Mouse (Mus musculus) heart, postnatal 36 days (tissue): ENCODE measurements at regions not wholly inside any gene's neighbourhood (a gene's known extent, or its start where the extent isn't known, plus 50 kb on each side); places are given as distances from the start of the nearest gene placed in this dataset.

ENCODE experiments used
- DNase-seq, 2 experiments: peaks; one replicate each; pipeline ENCODE4 v3.0.0; 2021 to 2022
- intact Hi-C: fragments of 180-260 bp; cut with DNase I; formaldehyde crosslinking; loops from one replicate; pipeline ENCODE4 v1.15.1; 2025

DNA sequence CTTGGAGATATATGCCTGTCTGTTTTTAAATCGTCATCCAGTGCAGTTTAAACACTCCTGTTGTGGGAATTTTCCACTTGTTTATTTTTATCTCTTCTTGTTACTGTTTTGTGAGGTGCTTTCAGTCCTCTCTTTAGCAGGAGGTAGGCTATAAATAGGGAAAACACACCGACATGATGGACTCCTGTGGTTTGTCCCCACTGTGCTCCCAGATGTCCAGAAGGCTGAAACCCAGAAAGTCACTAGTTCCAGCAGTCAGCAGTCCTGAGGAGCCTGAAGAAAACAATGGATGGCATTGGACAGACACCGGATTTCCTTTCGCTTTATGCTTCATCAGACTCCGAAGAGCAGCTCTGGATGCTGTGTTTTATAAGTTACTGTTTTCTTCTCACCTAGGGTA, 55.2 kb upstream of the Armh4 start:
- DNase-seq: no peak
- intact Hi-C loops: no loop called here

DNA sequence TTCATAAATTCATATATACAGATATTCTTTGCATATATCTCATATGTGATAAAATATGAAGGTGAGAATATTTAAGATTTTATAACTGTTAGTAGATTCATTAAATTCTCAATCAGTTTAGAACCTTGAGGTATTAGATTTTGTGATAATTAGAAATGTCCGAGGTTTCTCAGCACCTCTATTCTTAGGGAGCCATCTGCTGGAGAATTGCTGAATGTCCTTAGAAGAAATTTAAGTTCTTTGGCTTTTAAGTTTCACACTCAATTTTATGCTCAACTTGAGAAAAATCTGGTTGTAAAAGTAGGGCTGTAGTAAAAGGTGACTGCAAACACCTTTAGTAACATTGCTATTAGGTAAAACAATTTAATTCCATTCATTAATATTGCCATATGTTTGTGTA, 51.5 kb upstream of the Armh4 start:
- no peak for DNase-seq
- intact Hi-C loops: loop anchor here (2.0 kb wide), 1 partner anchor 78 kb away; no protein-coding TSS in a partner anchor
